Mouse (Mus musculus) hindbrain, embryonic 15.5 days (tissue): ENCODE measurements around the gene Runx1. TPM values are rescaled to one million over a fixed set of nuclear protein-coding genes. Genes with fewer than 3 reads are reported as not detected.
A peak's percentile ranks its signal among the peaks of the same experiment; 100 is the strongest.

Experiments
- ATAC-seq: fragments of 200-750 bp; cut with Nextera tagmentation; 2 replicates; pipeline ENCODE4 v1.8.0; 2017; ENCODE audit warnings: low read depth, moderate number of reproducible peaks, moderate TSS enrichment; ENCODE audit not compliant: low FRiP score
- H3K27ac ChIP-seq: fragments of 300-500 bp; sonication (generic); replicated peaks from 2 replicates; pipeline ENCODE4 v1.5.1; 2015; ENCODE audit warnings: mild to moderate bottlenecking, inconsistent platforms
- H3K27me3 ChIP-seq: fragments of 300-500 bp; sonication (generic); 2 replicates; pipeline ENCODE4 v1.6.1; 2015; ENCODE audit warnings: control low read depth, inconsistent platforms
- H3K36me3 ChIP-seq: fragments of 300-500 bp; sonication (generic); 2 replicates; pipeline ENCODE4 v1.6.1; 2015; ENCODE audit warnings: control low read depth, inconsistent platforms
- H3K4me1 ChIP-seq: fragments of 300-500 bp; sonication (generic); replicated peaks from 2 replicates; pipeline ENCODE4 v1.6.1; 2015; ENCODE audit warnings: control low read depth, inconsistent platforms
- H3K4me2 ChIP-seq: fragments of 300-500 bp; sonication (generic); 2 replicates; pipeline ENCODE4 v1.6.1; 2015; ENCODE audit warnings: moderate library complexity, mild to moderate bottlenecking, inconsistent platforms
- H3K4me3 ChIP-seq: fragments of 300-500 bp; sonication (generic); 2 replicates; pipeline ENCODE4 v1.5.1; 2015; ENCODE audit warnings: mild to moderate bottlenecking, inconsistent platforms
- H3K9ac ChIP-seq: fragments of 300-500 bp; sonication (generic); 2 replicates; pipeline ENCODE4 v1.6.1; 2015; ENCODE audit warnings: inconsistent platforms
- H3K9me3 ChIP-seq: fragments of 300-500 bp; sonication (generic); 2 replicates; pipeline ENCODE4 v1.6.1; 2016; ENCODE audit warnings: control low read depth, inconsistent platforms
- WGBS: fragments of 180-500 bp; shearing (Covaris S2); methylation state at CpG from one replicate; pipeline ENCODE4 v1.1.7; 2015; 5-methylcytosine and 5-hydroxymethylcytosine counted together
- polyA plus RNA-seq: library from polyadenylated mRNA; unstranded; fragments of >200 nt; fragmentation: Nextera tagmentation; extraction: Ambion mirVana; gene quantifications from 2 replicates; pipeline ENCODE4 v1.2.1, GENCODE M21; 2015

The Runx1 gene
- polyA plus RNA-seq, 1 experiment from 2014 or later, result 1.1 TPM

DNA sequence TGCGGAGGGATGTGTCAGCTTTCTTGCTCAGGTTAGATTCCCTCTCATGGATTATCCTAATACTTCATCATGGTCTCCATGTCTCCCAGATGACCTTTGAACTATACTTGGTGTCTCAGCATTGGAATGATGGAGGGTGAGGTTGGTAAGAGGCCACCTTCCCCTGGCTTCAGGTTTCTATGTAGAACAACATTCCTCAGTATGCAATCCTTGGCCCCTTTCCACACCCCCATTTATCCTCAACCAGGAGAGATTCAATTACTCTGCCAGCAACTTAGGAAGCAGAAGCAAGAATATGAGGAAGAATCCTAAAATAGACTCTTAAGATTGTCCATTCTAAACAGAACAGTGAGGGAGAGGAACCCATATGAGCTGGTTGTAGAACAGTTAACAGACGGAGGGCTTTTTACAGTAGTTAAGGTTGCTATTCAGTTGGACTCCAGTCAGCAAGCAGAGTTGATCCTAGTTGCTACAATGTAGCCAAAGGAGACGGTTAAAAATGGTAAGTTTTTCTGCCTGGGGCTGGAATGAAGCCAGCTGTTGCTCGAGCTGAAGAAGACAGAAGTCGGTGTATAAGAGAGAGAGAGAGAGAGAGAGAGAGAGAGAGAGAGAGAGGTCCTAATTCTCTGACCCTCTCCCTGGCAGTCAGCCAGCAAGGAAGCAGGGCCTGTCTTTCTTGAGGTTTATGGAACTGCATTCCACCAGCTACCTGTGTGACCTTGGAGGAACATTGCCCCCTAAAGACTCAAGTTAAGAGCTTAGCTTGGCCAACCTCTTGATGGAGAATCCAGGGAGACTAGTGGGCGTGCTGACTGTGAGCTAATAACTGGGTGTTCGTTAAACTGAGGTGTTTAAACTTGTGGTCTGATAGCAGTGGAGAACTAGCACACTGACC lies 120.1 kb downstream of the Runx1 start:
- Histone ChIP-seq H3K9ac (no peak overlapping the region), H3K4me3 (no peak overlapping the region), H3K9me3 (no peaks in the 10 kb centered on the region), H3K27me3 (peaks cover 30% of the 10 kb centered on the region), H3K4me1 (no peaks in the 10 kb centered on the region), H3K36me3 (no peaks in the 10 kb centered on the region), H3K4me2 (no peak overlapping the region), H3K27ac (no peak overlapping the region)
- 64% methylated on average over 7 of the region's 7 CpGs for WGBS
- ATAC-seq, result no peak

DNA sequence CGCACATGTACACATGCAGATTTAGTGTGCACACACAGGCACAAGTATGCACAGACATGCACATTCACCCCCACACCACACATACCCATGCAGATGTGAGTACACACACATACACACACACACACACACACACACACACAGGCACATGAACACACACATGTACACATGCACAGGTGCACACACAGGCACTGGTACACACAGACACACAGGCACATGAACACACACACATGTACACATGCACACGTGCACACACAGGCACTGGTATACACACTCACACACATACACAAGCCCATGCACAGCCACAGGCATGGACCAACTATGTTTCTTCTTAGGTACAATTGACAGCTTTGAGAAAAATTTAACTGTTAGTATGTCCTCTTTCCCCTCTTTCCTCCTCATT lies 122.1 kb downstream of the Runx1 start:
- no peak overlapping the region for H3K4me2 ChIP-seq
- H3K9ac ChIP-seq, result no peak overlapping the region
- WGBS, result 98% methylated on average over 2 of the region's 2 CpGs
- H3K9me3 ChIP-seq, result no peaks in the 10 kb centered on the region
- H3K36me3 ChIP-seq, result no peaks in the 10 kb centered on the region
- H3K27ac ChIP-seq, result no peak overlapping the region
- no peak overlapping the region for H3K4me3 ChIP-seq
- peaks cover 49% of the 10 kb centered on the region for H3K27me3 ChIP-seq
- H3K4me1 ChIP-seq, result peaks cover 12% of the 10 kb centered on the region
- ATAC-seq, result no peak

DNA sequence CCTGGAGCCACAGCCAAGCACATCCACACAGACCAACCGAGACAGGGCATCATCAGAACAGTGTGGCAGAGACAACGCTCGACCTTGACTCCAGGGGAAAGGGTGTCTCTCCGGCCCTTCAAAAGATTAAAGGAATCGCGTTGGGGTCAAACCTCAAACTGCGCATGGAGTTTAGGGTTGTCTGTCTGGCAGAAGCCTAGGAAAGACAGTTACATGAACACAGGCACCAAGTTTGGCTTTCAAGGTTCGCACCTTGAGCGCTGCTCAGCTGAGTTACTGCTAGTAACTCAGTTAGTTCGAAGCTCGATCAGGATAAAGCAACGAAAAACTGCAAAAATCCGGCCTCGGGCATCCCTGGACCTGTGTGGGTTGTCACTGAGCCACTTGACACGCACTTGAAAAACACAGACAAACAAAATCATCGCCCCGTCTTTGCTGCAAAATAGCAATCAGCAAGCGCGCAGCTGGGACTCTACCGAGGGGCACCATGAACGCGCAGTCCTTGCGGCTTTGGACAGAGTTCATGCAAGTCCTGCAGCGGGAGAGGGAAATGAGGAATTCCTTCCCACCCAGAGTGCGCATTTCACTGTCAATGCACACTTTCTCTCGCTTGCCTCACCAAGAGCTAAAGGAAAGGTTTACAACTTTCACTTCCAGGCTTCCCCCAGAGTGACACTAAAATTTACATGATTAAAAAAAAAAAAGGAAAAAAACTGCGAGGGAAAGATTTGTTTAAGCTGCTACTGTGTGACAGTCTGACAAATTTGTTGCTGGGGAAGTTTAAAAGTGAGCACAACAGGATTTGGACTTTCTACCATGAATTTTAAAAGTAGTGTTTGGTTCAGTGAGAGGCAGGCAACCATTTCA lies 126.2 kb downstream of the Runx1 start:
- 2% methylated on average over 27 of the region's 27 CpGs for WGBS
- Histone ChIP-seq H3K27me3 (peaks cover 72% of the 10 kb centered on the region), H3K9ac (no peak overlapping the region), H3K27ac (no peak overlapping the region), H3K9me3 (no peaks in the 10 kb centered on the region), H3K4me2 (0 out of 2 replicates have a peak overlapping the region, but pooled peaks have one; percentile 9), H3K4me1 (peaks cover 43% of the 10 kb centered on the region), H3K4me3 (no peak overlapping the region), H3K36me3 (no peaks in the 10 kb centered on the region)
- no peak for ATAC-seq

DNA sequence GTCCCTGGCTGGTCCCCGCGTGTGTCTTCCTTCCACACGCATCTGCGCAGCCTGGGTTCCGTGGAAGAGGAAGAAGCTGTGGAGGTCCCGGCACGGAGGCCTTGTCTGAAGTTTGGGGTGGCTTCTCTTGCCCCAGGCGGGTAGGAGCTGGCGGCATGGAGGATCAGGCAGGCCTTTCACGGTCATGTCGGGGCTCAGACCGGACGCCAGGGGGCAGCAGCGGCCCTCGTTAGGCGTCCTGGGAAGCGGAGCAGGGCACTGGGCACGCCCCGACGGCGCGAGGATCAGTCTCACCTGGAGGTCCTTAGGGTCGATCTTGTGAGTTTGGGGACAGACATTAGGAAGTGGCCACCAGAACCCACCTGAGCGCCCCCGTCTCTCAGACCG lies 127.3 kb downstream of the Runx1 start:
- WGBS, result under 1% methylated on average over 26 of the region's 26 CpGs
- H3K9ac ChIP-seq, result peak overlapping the region; percentile 32; the same call in 1 of the 2 replicates
- H3K9me3 ChIP-seq, result no peaks in the 10 kb centered on the region
- H3K27me3 ChIP-seq, result peaks cover 71% of the 10 kb centered on the region
- peak; percentile 86 for ATAC-seq
- H3K4me2 ChIP-seq, result peak overlapping the region; percentile 81
- H3K4me3 ChIP-seq, result peak overlapping the region; percentile 41
- no peak overlapping the region for H3K27ac ChIP-seq
- H3K36me3 ChIP-seq, result no peaks in the 10 kb centered on the region
- peaks cover 43% of the 10 kb centered on the region for H3K4me1 ChIP-seq

DNA sequence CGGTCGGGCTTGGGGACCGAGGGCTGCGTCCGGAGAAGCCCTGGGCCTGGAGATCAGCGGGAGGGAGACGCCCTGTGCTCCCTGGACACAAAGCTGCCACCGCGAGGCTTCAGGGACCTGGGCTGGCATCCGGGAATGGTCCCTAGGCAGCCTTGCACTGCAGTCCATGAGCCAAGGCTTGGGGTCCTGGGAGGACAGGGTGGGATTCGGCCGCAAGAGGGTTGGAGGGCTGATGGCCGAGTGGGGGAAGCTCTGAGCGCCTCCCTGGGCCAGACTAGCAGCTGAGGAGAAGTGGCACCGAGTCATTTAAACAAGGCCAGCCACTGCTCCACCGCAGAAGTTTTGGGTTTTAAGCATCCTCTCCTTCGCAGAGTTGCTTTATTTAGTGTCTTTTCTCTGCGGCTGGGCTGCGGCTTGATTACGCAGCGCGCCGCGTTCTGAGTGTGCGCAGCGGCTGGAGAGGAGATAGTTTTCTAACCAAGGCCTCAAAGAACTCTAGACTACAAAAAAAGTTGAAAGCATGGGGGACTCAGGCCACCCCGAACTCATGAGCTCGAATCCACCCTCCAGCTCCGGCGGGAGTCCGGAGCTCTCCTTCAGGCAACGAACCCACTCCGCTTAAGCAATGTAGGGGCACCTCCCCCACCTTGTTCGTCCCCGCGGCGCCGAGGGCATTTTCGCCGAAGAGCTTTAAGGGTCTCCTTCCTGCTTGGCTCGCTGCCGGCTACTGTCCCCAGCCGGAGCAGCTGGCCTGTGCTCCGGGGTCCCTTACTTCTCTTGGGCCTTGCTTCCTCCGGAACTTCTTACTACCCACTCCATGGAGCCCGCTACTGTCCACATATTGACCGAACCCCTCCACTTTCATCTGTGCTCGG lies 128.0 kb downstream of the Runx1 start:
- Histone ChIP-seq H3K4me3 (peak overlapping the region; percentile 41), H3K9me3 (no peaks in the 10 kb centered on the region), H3K36me3 (no peaks in the 10 kb centered on the region), H3K4me2 (peak overlapping the region; percentile 81), H3K27ac (no peak overlapping the region), H3K4me1 (peaks cover 43% of the 10 kb centered on the region), H3K27me3 (peaks cover 72% of the 10 kb centered on the region), H3K9ac (peak overlapping the region; percentile 32)
- WGBS, result under 1% methylated on average over 48 of the region's 48 CpGs
- ATAC-seq, result peak; percentile 42; the same call in 1 of the 2 replicates

DNA sequence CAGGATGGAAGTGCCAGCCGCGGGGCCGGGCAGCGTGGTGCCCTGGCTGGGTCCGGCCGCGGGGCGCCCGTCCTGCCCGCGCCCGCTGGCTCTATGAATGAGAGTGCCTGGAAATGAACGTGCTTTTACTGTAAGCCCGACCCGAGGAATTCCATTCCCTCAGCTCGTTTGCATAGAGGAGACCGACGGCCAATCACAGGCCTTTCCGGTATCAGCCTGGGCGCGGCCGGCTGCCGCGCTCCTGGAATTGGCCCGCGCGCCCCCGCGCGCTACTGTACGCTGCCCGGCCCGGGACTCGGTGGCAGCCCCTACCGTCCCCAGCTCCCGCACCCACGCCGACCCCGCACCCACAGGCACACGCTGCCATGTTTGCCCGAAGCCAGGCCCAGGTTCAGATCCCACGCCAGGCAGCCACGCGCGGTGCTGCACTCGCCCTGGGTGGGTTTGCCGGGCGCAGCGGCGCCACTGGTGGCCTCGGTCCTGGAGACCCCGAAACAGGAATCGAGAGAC lies 128.7 kb downstream of the Runx1 start:
- H3K27me3 ChIP-seq, result peaks cover 76% of the 10 kb centered on the region
- H3K9me3 ChIP-seq, result no peaks in the 10 kb centered on the region
- peak; percentile 90 for ATAC-seq
- H3K4me1 ChIP-seq, result peaks cover 43% of the 10 kb centered on the region
- H3K36me3 ChIP-seq, result no peaks in the 10 kb centered on the region
- WGBS, result under 1% methylated on average over 53 of the region's 53 CpGs
- H3K27ac ChIP-seq, result no peak overlapping the region
- peak overlapping the region; percentile 18; the same call in 1 of the 2 replicates for H3K9ac ChIP-seq
- H3K4me2 ChIP-seq, result peak overlapping the region; percentile 81
- H3K4me3 ChIP-seq, result peak overlapping the region; percentile 41

DNA sequence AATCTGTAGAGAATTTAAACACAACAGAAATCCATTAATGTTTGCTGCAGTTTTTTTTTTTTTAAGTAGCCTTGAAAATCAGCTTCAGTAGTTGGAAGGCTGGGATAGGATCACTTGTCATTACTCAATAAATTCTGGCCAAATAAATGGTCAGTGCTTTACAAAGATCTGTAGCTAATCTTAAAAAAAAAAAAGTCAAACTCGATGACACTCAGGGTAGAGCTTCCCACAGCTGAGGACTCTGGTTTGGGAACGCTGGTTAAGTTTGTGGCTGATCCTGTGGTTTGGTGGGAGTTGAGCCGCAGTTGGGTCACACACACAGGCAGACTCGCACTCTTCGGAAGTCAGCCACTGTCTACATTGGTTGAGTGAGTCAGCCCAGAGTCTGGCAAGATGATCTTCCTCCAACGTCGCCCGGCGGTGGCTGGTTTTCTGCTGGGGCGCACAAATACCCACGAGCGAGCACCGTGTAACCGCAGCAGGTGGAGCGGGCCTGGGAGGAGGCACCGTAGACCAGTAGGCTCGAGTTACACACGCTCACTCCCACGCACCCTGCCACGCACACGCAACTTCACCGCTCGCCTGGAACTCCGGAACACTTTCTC lies 129.4 kb downstream of the Runx1 start:
- Histone ChIP-seq H3K9me3 (no peaks in the 10 kb centered on the region), H3K9ac (no peak overlapping the region), H3K27me3 (peaks cover 75% of the 10 kb centered on the region), H3K4me3 (peak overlapping the region; percentile 41), H3K27ac (no peak overlapping the region), H3K4me1 (peaks cover 43% of the 10 kb centered on the region), H3K4me2 (peak overlapping the region; percentile 81), H3K36me3 (no peaks in the 10 kb centered on the region)
- ATAC-seq, result no peak
- under 1% methylated on average over 24 of the region's 24 CpGs for WGBS

DNA sequence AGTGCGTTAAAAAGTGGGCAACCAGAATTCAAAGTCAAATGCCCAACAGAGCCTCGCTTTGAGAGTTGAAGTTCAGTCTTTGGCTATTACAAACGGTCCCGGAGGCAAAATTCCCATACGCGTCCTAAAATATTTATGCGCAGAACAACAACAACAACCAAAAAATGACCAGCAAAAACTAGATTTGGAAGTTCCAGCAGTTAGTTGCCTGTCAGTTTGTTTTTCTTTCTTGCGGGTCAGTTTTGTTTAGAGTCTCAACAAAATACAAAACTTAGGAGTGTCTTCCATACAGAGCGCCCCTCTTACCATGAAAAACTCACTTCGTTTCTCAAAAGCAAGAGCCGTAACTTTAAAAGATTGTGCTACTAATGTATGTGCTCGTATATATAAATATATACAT lies 130.0 kb downstream of the Runx1 start:
- WGBS, result 10% methylated on average over 12 of the region's 12 CpGs
- Histone ChIP-seq H3K4me1 (peaks cover 43% of the 10 kb centered on the region), H3K36me3 (no peaks in the 10 kb centered on the region), H3K9me3 (no peaks in the 10 kb centered on the region), H3K27ac (no peak overlapping the region), H3K4me3 (peak overlapping the region; percentile 24; the same call in 1 of the 2 replicates), H3K4me2 (peak overlapping the region; percentile 44; the same call in 1 of the 2 replicates), H3K9ac (no peak overlapping the region), H3K27me3 (peaks cover 76% of the 10 kb centered on the region)
- no peak for ATAC-seq

DNA sequence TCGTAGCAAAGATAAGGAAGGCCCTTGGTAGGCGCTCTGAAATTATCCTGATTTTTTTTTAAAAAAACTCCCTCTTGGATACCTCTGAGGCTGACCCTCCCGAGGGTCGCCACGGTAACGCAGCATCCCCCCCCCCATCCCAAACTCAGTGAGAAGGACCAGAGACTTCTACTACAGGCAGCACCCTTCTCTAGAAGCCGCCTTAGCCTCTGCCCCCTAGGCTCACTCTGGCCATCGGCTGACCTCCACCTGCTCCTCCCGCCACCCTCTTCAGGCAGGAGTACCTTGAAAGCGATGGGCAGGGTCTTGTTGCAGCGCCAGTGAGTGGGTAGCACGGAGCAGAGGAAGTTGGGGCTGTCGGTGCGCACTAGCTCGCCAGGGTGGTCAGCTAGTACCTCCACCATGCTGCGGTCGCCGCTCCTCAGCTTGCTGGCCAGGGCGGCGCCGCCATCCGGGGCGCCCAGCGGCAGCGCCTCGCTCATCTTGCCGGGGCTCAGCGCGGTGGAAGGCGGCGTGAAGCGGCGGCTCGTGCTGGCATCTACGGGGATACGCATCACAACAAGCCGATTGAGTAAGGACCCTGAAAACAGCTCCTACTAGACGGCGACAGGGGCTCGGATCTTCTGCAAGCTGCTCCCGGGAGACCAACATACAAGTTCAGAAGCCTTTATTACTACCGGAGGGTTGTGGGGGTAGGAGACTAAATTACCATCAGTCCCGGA lies 130.6 kb downstream of the Runx1 start:
- no peak for ATAC-seq
- Histone ChIP-seq H3K4me1 (peaks cover 43% of the 10 kb centered on the region), H3K9me3 (no peaks in the 10 kb centered on the region), H3K27me3 (peaks cover 75% of the 10 kb centered on the region), H3K27ac (no peak overlapping the region), H3K4me3 (peak overlapping the region; percentile 24), H3K4me2 (peak overlapping the region; percentile 44), H3K9ac (no peak overlapping the region), H3K36me3 (no peaks in the 10 kb centered on the region)
- under 1% methylated on average over 43 of the region's 43 CpGs for WGBS

DNA sequence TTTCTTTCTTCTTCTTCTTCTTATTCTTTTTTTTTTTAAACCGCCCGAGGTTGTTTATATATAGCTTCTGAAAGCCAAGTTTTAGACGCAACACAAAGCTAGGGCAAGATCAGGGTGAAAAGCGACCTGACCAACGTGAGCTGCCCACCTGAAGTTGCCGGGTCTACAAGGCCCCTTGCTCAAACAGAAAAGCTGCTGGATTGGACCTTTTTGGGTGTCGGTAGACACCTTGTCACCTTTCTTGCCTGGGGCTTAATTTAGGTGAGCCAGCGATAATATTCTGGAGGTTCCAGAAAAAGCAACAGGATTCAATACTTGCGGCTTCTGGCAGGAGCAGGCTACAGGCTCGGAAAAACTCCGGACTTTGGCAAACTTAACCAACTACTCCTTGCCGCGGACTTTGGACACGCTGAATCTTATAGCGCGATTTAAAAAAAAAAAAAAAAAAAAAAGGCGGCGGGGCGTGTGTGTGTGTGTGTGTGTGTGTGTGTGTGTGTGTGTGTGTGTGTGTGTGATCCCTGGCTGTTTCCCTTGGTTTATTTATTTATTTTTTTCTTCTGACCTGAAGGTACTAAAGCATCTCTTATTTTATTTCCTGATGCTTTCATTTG lies 131.3 kb downstream of the Runx1 start:
- no peak overlapping the region for H3K27ac ChIP-seq
- H3K36me3 ChIP-seq, result no peaks in the 10 kb centered on the region
- H3K9me3 ChIP-seq, result no peaks in the 10 kb centered on the region
- no peak for ATAC-seq
- 2% methylated on average over 17 of the region's 19 CpGs for WGBS
- no peak overlapping the region for H3K9ac ChIP-seq
- no peak overlapping the region for H3K4me2 ChIP-seq
- no peak overlapping the region; the same call in 1 of the 2 replicates for H3K4me3 ChIP-seq
- H3K27me3 ChIP-seq, result peaks cover 72% of the 10 kb centered on the region
- H3K4me1 ChIP-seq, result peaks cover 39% of the 10 kb centered on the region
